Mouse (Mus musculus) C2C12 (cell line): ENCODE measurements around the gene Tsc22d2.

Experiments used
- CEBPB ChIP-seq: IDR thresholded peaks from one replicate; pipeline ENCODE4 v1.6.1; 2011; ENCODE audit warnings: low read depth, mild to moderate bottlenecking, control low read depth, moderate library complexity
- CTCF ChIP-seq: IDR thresholded peaks from one replicate; pipeline ENCODE4 v1.5.1; 2011; ENCODE audit not compliant: control insufficient read depth, insufficient read depth, insufficient read length
- FOSL1 ChIP-seq: IDR thresholded peaks from one replicate; pipeline ENCODE4 v1.8.0; 2011; ENCODE audit warnings: mild to moderate bottlenecking, low read length; ENCODE audit not compliant: poor library complexity, insufficient read depth, severe bottlenecking
- MAX ChIP-seq: IDR thresholded peaks from one replicate; pipeline ENCODE4 v1.6.1; 2011; ENCODE audit warnings: mild to moderate bottlenecking, control low read depth
- MYOG ChIP-seq: IDR thresholded peaks from one replicate; pipeline ENCODE4 v1.6.1; 2011; ENCODE audit not compliant: control insufficient read depth, insufficient read length; ENCODE audit errors: extremely low read depth
- USF1 ChIP-seq: IDR thresholded peaks from one replicate; pipeline ENCODE4 v1.6.1; 2011; ENCODE audit warnings: low read depth, mild to moderate bottlenecking, control low read depth, moderate library complexity

DNA sequence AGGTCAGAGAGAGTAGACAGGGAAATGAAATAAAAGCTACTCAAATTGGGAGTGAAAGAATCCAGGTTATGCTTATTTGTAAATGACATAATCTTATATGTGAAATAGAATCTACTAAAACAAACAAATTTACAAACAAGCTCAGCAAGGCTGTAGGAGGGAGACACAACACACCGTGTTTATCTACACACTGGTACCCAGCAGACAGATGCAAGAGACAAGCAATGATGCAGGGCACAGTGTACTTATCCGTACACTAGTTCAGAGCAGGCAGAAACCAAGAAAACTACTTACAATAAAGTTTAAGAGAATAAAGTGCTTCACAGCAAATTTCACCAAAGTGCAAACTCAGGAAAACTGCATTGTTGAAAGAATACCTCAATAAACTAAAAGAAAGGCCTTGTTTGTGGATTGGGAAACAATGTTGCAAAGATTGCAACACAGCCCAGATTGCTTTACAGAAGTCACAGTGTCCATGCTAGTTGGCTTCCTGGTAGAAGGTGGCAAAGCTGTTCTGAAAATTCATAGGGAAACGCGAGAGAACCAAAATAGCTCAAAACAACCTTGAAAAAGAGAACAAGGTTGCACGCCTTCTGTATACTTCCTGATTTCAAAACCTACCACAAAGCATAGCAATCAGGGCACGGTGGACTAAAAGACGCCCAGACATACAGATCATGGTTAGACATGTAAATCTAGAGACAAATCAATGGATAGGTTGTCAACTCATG is 93.7 kb downstream of the Tsc22d2 start:
- TF ChIP-seq FOSL1 (no peak), USF1 (no peak), CTCF (no peak), MAX (no peak), CEBPB (no peak), MYOG (no peak)
